Mouse (Mus musculus): ENCODE data around the gene Clic4. TPM values are rescaled to one million over a fixed set of nuclear protein-coding genes. Genes with fewer than 3 reads are reported as not detected.

The Clic4 gene
- polyA plus RNA-seq, 1 experiment from 2014 or later, result 66.9 TPM

- ATAC-seq, result no peak
- 51% methylated on average over 7 of the region's 7 CpGs for WGBS
- Histone ChIP-seq H3K27ac (ENCODE audit: low read depth, low read length) (no peak overlapping the region), H3K27me3 (replicated peaks; ENCODE audit: control insufficient read depth, insufficient read depth, low read length) (peaks cover 22% of the 10 kb centered on the region; the same call in 1 of the 2 replicates), H3K4me1 (replicated peaks; ENCODE audit: control insufficient read depth, insufficient read depth, low read length) (no peaks in the 10 kb centered on the region), H3K9me3 (ENCODE audit: control insufficient read depth) (no peaks in the 10 kb centered on the region), H3K4me3 (ENCODE audit: low read depth, low read length) (no peak overlapping the region), H3K9ac (ENCODE audit: low read depth, low read length) (no peak overlapping the region), H3K36me3 (ENCODE audit: control insufficient read depth, insufficient read depth) (no peaks in the 10 kb centered on the region), H3K4me2 (replicated peaks; ENCODE audit: low read depth) (no peak overlapping the region)
- no peak for TF ChIP-seq CTCF (IDR thresholded peaks at IDR 0.05; ENCODE audit: low read depth)
Measured at GRCm38 (mm10) chr4:135167816-135168527, 104.6 kb downstream of the Clic4 start.

DNA sequence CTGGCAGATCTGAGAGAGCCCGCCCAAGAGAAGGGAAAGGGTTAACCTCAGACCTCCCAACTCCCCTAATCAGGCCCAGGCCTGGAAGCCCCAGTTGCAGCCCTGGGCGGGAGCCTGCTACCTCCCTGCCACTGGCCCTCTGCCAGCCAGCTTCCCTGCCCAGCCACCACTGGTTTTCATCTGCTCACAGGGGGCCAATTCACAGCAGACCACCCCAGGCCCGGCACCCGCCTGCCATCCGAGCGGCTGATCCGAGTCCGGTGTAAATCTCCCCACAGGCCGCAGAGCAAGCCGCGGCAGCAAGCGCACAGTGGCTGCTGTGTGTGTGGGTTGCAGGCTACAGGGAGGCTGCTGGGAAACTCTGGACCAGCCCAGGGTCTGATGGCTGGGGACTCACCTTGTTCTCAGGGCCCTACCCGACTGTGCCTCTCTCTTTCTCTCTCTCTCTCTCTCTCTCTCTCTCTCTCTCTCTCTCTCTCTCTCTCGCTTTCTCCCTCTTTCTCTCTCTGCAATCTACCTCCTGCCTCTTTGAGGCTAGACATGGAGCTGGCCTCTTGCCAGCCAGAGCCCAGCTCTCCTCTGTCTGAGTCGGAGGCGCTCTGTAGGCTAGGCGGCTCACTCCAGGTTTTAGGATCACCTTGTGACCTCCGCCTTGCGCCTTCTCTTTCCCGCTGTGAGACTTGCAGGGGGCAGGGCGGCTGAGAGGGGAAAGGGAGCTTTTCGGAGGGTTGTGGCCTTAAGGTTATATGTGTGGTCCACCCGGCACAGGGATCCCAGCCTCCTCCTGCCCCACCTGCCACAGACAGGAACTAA is 106.0 kb downstream of the Clic4 start:
- H3K4me1 ChIP-seq (replicated peaks; ENCODE audit: control insufficient read depth, insufficient read depth, low read length), result no peaks in the 10 kb centered on the region
- H3K9ac ChIP-seq (ENCODE audit: low read depth, low read length), result no peak overlapping the region
- no peaks in the 10 kb centered on the region for H3K36me3 ChIP-seq (ENCODE audit: control insufficient read depth, insufficient read depth)
- no peak overlapping the region; the same call in 1 of the 2 replicates for H3K4me2 ChIP-seq (replicated peaks; ENCODE audit: low read depth)
- 27% methylated on average over 22 of the region's 23 CpGs for whole genome bisulfite sequencing
- no peak overlapping the region for H3K27ac ChIP-seq (ENCODE audit: low read depth, low read length)
- H3K4me3 ChIP-seq (ENCODE audit: low read depth, low read length), result no peak overlapping the region
- no peak for TF ChIP-seq CTCF (IDR thresholded peaks at IDR 0.05; ENCODE audit: low read depth)
- ATAC-seq, result no peak
- peaks cover 25% of the 10 kb centered on the region; the same call in 1 of the 2 replicates for H3K27me3 ChIP-seq (replicated peaks; ENCODE audit: control insufficient read depth, insufficient read depth, low read length)
- H3K9me3 ChIP-seq (ENCODE audit: control insufficient read depth), result no peaks in the 10 kb centered on the region

- Histone ChIP-seq H3K4me1 (replicated peaks; ENCODE audit: control insufficient read depth, insufficient read depth, low read length) (no peaks in the 10 kb centered on the region), H3K36me3 (ENCODE audit: control insufficient read depth, insufficient read depth) (no peaks in the 10 kb centered on the region), H3K9me3 (ENCODE audit: control insufficient read depth) (no peaks in the 10 kb centered on the region), H3K4me3 (ENCODE audit: low read depth, low read length) (no peak overlapping the region), H3K9ac (ENCODE audit: low read depth, low read length) (no peak overlapping the region), H3K27ac (ENCODE audit: low read depth, low read length) (no peak overlapping the region), H3K27me3 (replicated peaks; ENCODE audit: control insufficient read depth, insufficient read depth, low read length) (peaks cover 25% of the 10 kb centered on the region; the same call in 1 of the 2 replicates), H3K4me2 (replicated peaks; ENCODE audit: low read depth) (no peak overlapping the region)
- 67% methylated on average over 6 of the region's 6 CpGs for WGBS
- ATAC-seq, result no peak
- TF ChIP-seq CTCF (IDR thresholded peaks at IDR 0.05; ENCODE audit: low read depth), result no peak
Measured at GRCm38 (mm10) chr4:135165761-135166160, 106.9 kb downstream of the Clic4 start.

Other genes starting within 250 kb of the Clic4 start
- gene Runx3, start 152.2 kb downstream of the Clic4 start, polyA plus RNA-seq (2015; fragmentation: Nextera tagmentation; extraction: Ambion mirVana), result 0.17 and 0.21 TPM in 2 replicates
- gene Srrm1, start 80.5 kb upstream of the Clic4 start, polyA plus RNA-seq (2015; fragmentation: Nextera tagmentation; extraction: Ambion mirVana), result 113 and 126 TPM in 2 replicates
- 2.5 and 2.6 TPM in 2 replicates for gene Ncmap, start 125.4 kb upstream of the Clic4 start, polyA plus RNA-seq (2015; fragmentation: Nextera tagmentation; extraction: Ambion mirVana)
- 18.4 and 19.7 TPM in 2 replicates for gene Rcan3, start 161.0 kb upstream of the Clic4 start, polyA plus RNA-seq (2015; fragmentation: Nextera tagmentation; extraction: Ambion mirVana)
- gene Stpg1, start 222.0 kb upstream of the Clic4 start, polyA plus RNA-seq (2015; fragmentation: Nextera tagmentation; extraction: Ambion mirVana), result 0.09 TPM in 1 of 2 replicates, not detected in the other
- gene Nipal3, start 222.2 kb upstream of the Clic4 start, polyA plus RNA-seq (2015; fragmentation: Nextera tagmentation; extraction: Ambion mirVana), result 5.7 TPM in 2 replicates